Mouse (Mus musculus) right cerebral cortex, postnatal 25 days (tissue): ENCODE results near the gene Btbd3.

Source experiments
- DNase-seq: peaks from one replicate; pipeline ENCODE4 v3.0.0; 2022

Btbd3 gene

DNA sequence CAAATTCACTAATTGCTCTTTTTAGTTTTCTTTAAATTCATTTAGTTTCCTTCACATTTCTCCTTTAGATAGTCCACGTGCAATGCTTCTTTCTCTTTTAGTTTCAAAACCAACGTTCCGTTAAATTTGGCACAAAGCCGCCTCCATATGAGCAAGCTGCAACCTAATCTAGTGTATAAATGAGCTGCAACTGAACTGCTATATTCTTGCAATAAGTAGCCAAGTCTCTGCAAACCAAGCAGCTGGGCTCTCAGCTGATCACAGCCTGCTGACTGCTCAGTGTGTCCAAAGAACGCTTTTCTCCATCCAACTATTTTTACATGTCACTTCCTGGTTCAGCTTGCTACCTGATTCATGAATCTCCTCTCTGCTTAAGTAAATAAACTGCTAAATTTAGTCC is 295.2 kb downstream of the Btbd3 start:
- peak; percentile 43 for DNase-seq

DNA sequence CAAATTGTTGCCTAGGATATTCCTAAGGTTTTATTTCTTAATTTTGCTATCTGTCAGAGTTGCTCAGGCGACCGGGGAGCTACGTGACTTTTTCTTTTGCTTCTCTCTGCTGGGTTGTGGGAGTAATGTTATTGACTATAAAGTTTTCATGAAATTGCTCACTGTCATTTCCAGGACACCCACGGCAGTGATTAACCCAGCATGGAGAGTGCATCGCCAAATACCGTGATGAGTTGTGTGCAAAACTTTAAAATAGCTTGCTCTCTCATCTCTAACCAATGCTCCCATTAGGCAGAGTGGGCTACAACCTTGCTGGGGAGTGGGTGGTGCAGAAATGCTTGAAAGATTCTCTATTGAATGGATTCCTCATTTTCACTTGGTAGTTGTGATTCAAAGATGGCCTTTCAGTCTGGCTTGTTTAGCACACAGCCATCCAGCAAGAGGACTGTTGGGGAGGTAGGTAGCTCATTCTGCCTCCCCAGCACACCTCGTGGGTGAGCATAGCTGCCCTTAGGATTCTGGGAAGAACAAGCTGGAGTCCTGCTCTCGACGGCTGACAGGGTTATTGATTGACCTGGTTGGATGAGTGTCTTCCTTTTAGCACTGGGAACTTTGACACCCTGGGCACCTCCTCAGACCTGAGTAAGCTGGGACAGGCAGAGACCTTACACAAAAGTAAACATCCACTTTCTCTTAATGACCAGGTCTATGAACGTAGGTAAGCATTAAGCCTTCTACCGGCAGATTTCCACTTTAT is 298.9 kb downstream of the Btbd3 start:
- no peak for DNase-seq

DNA sequence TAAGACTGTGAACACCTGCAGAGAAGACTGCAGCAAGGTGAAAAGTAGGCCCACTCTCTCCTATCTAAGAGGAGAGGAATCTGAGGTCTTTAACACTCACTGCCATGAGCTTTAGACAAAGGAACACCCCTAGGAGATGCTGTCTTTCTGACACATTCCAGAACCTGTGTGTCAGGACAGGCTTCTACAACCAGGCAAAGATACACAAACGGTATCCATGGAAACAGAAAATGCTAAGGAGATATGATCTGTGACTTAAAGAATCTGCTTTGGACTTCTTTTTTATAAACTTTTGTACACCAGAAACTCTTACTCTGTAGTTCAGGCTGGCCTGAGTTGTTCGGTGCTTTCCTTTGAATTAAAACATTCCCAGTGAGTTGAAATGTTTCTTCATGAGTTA is 329.6 kb downstream of the Btbd3 start:
- no peak for DNase-seq

GRCm38 (mm10) chr2:138587335-138587734 is 331.0 kb downstream of the Btbd3 start:
- DNase-seq = peak; percentile 19

- peak; percentile 37 for DNase-seq
Observed at GRCm38 (mm10) chr2:138587795-138588545, 331.6 kb downstream of the Btbd3 start.

- DNase-seq = no peak
Observed at GRCm38 (mm10) chr2:138589105-138589504, 332.7 kb downstream of the Btbd3 start.

GRCm38 (mm10) chr2:138590307-138590706 is 333.9 kb downstream of the Btbd3 start:
- DNase-seq = no peak

- no peak for DNase-seq
Observed at GRCm38 (mm10) chr2:138612361-138612760, 356.0 kb downstream of the Btbd3 start.

DNA sequence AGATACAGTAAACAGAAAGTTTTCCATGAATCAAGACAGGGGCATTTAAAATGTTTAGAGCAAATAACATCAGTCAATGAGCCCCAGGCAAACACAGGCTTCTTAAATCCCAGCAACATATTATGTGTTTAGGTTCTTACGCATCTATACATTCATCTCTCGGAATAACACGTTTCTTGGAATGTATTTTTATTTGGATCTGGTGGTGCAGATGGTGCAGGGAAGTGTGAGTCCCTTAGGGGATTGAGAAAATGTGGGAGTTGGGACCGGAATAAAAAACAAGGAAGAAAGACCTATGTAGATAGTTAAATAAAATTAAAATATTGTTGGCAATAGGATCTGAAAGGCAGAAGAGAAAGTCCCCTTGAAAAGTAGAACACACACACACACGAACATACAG is 361.1 kb downstream of the Btbd3 start:
- DNase-seq = peak; percentile 14
